18 mouse cellular contexts compared by ENCODE assay signal in the genomic region with DNA sequence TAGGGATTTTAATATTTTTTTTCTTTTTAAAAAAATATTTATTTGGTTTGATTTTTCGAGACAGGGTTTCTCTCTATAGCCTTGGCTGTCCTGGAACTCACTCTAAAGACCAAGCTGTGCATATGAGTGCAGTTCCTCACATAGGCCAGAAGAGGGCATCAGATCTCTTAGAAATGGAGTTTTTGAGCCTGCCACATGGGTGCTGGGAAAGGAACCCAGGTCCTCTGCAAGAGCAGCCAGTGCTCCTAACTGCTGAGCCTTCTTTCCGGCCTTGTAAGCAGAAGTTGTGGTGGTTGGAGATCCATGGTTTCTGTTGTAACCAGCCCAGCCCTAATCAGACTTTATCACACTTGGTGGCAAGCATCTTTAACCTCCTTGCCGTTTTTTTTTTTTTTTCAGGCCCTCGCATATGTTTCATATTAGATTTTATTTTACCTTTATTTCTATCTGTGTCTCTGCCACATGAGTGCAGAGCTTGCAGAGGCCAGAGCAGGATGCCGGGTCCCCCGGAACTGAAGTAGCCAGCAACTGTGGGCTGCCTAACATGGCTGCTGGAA. TPM values are rescaled to one million over a fixed set of nuclear protein-coding genes. Genes with fewer than 3 reads are reported as not detected.
DNase-seq lines count a peak whose midpoint lies in the region; ATAC-seq and TF ChIP-seq lines count a peak whose summit lies in the region.
"Had no signal": no experiment of that assay in that cellular context is flagged by ENCODE, and none has a peak within 500 bp of the region (broad histone marks: within the 10 kb centered on the region; RNA-seq: fewer than 3 reads in every experiment).

No protein-coding gene starts in this region.

- H3K9me3 ChIP-seq in forebrain, postnatal 0 days (ENCODE audit: low read length), result no peaks in the 10 kb centered on the region
- no peaks in the 10 kb centered on the region for H3K9me3 ChIP-seq in forebrain, embryonic 15.5 days
- no peaks in the 10 kb centered on the region for H3K9me3 ChIP-seq in liver, embryonic 14.5 days (ENCODE audit: control insufficient read depth, low read length)
- H3K9me3 ChIP-seq in liver, embryonic 11.5 days (ENCODE audit: control insufficient read depth, low read length), result no peaks in the 10 kb centered on the region
- no peaks in the 10 kb centered on the region for H3K9me3 ChIP-seq in ES-Bruce4 (replicated peaks; ENCODE audit: control insufficient read depth, insufficient read depth, low read length, poor library complexity, severe bottlenecking)
- H3K9me3 ChIP-seq in limb, embryonic 10.5 days (replicated peaks), result no peaks in the 10 kb centered on the region
- H3K9me3 ChIP-seq: embryonic facial prominence, embryonic 13.5 days; heart, embryonic 13.5 days; limb, embryonic 12.5 days had no signal

- no peaks in the 10 kb centered on the region for H3K4me1 ChIP-seq in forebrain, postnatal 0 days (ENCODE audit: insufficient read depth)
- no peaks in the 10 kb centered on the region for H3K4me1 ChIP-seq in forebrain, embryonic 15.5 days
- H3K4me1 ChIP-seq in liver, embryonic 14.5 days (replicated peaks; ENCODE audit: control insufficient read depth in 2 of 2, insufficient read depth in 2 of 2, low read length in 1 of 2), result no peaks in the 10 kb centered on the region
- H3K4me1 ChIP-seq in liver, embryonic 11.5 days (replicated peaks; ENCODE audit: control insufficient read depth, insufficient read depth, low read length), result no peaks in the 10 kb centered on the region
- no peaks in the 10 kb centered on the region for H3K4me1 ChIP-seq in ES-Bruce4 (ENCODE audit: control insufficient read depth, insufficient read depth, low read length)
- H3K4me1 ChIP-seq in limb, embryonic 10.5 days, result no peaks in the 10 kb centered on the region
- H3K4me1 ChIP-seq: heart, embryonic 13.5 days had no signal

- 94% methylated on average over 6 of the region's 6 CpGs for WGBS in forebrain, postnatal 0 days
- WGBS in forebrain, embryonic 15.5 days, result 97% methylated on average over 6 of the region's 6 CpGs
- 71% methylated on average over 6 of the region's 6 CpGs for WGBS in liver, embryonic 14.5 days (ENCODE audit: insufficient replicate concordance)
- 88% methylated on average over 6 of the region's 6 CpGs for WGBS in liver, embryonic 11.5 days
- WGBS in limb, embryonic 10.5 days, result 93% methylated on average over 6 of the region's 6 CpGs

- H3K27me3 ChIP-seq in forebrain, postnatal 0 days (ENCODE audit: insufficient read depth, low read length), result no peaks in the 10 kb centered on the region
- no peaks in the 10 kb centered on the region for H3K27me3 ChIP-seq in forebrain, embryonic 15.5 days
- H3K27me3 ChIP-seq in liver, embryonic 14.5 days (ENCODE audit: control insufficient read depth, insufficient read depth, low read length), result no peaks in the 10 kb centered on the region
- no peaks in the 10 kb centered on the region for H3K27me3 ChIP-seq in liver, embryonic 11.5 days (replicated peaks; ENCODE audit: control insufficient read depth, insufficient read depth, low read length)
- H3K27me3 ChIP-seq in ES-Bruce4 (ENCODE audit: control insufficient read depth, insufficient read depth, low read length, poor library complexity, severe bottlenecking), result no peaks in the 10 kb centered on the region
- H3K27me3 ChIP-seq in limb, embryonic 10.5 days (ENCODE audit: low read depth, poor library complexity, severe bottlenecking), result no peaks in the 10 kb centered on the region
- H3K27me3 ChIP-seq: embryonic facial prominence, embryonic 13.5 days; heart, embryonic 13.5 days; limb, embryonic 12.5 days had no signal

- TF ChIP-seq EP300 in liver, embryonic 14.5 days (IDR thresholded peaks at IDR 0.05; ENCODE audit: low read depth), result no peak
- no peak for TF ChIP-seq EP300 in ES-Bruce4 (IDR thresholded peaks at IDR 0.05; ENCODE audit: insufficient read depth, low read depth, low read length)

- no peak for DNase-seq in forebrain, postnatal 0 days
- no peak for DNase-seq in liver, embryonic 14.5 days (ENCODE audit: low read depth in 3 of 3, low spot score in 3 of 3)
- no peak for DNase-seq in liver, embryonic 11.5 days (ENCODE audit: low spot score)
- peak; percentile 9 for DNase-seq in induced T-regulatory cell, adult 2 months (ENCODE audit: low read depth)
- DNase-seq in adrenal gland, postnatal 14 days, result no peak
- DNase-seq in limb, embryonic 10.5 days (ENCODE audit: low spot score), result no peak
- DNase-seq: B cell, adult 2 months; cerebellum, adult 11 months; cerebellum, postnatal 36 days; kidney, adult 11 months; kidney, postnatal 4 days had no signal

- TF ChIP-seq POLR2A in ES-Bruce4 (IDR thresholded peaks at IDR 0.05; ENCODE audit: insufficient read depth, low read length), result no peak

- H3K27ac ChIP-seq in forebrain, postnatal 0 days (ENCODE audit: low read depth, low read length), result no peak overlapping the region
- no peak overlapping the region for H3K27ac ChIP-seq in forebrain, embryonic 15.5 days (replicated peaks)
- no peak overlapping the region for H3K27ac ChIP-seq in liver, embryonic 14.5 days
- no peak overlapping the region for H3K27ac ChIP-seq in liver, embryonic 11.5 days (ENCODE audit: low read depth, low read length)
- H3K27ac ChIP-seq in ES-Bruce4 (ENCODE audit: insufficient read depth, low read length), result no peak overlapping the region
- H3K27ac ChIP-seq in limb, embryonic 10.5 days, result no peak overlapping the region
- H3K27ac ChIP-seq: embryonic facial prominence, embryonic 13.5 days; heart, embryonic 13.5 days; limb, embryonic 12.5 days had no signal

- H3K4me3 ChIP-seq in forebrain, postnatal 0 days (ENCODE audit: low read depth, low read length), result no peak overlapping the region
- no peak overlapping the region for H3K4me3 ChIP-seq in forebrain, embryonic 15.5 days
- H3K4me3 ChIP-seq in liver, embryonic 14.5 days (ENCODE audit: insufficient read depth in 1 of 2, low read depth in 2 of 2, low read length in 2 of 2), result no peak overlapping the region
- H3K4me3 ChIP-seq in liver, embryonic 11.5 days (ENCODE audit: low read depth, low read length), result no peak overlapping the region
- H3K4me3 ChIP-seq in ES-Bruce4 (ENCODE audit: low read depth, low read length), result no peak overlapping the region
- H3K4me3 ChIP-seq in limb, embryonic 10.5 days, result no peak overlapping the region
- H3K4me3 ChIP-seq: embryonic facial prominence, embryonic 13.5 days; heart, embryonic 13.5 days; limb, embryonic 12.5 days had no signal

- H3K4me2 ChIP-seq in forebrain, postnatal 0 days (ENCODE audit: low read depth), result no peak overlapping the region
- H3K4me2 ChIP-seq in forebrain, embryonic 15.5 days (replicated peaks), result no peak overlapping the region
- H3K4me2 ChIP-seq in liver, embryonic 14.5 days (ENCODE audit: low read depth), result no peak overlapping the region
- no peak overlapping the region for H3K4me2 ChIP-seq in liver, embryonic 11.5 days
- H3K4me2 ChIP-seq: embryonic facial prominence, embryonic 13.5 days; heart, embryonic 13.5 days; limb, embryonic 12.5 days had no signal

- ATAC-seq in forebrain, postnatal 0 days, result no peak
- ATAC-seq in forebrain, embryonic 15.5 days (replicated peaks), result no peak
- no peak for ATAC-seq in liver, embryonic 14.5 days (ENCODE audit: insufficient read depth)
- ATAC-seq in liver, embryonic 11.5 days (replicated peaks; ENCODE audit: low FRiP score), result no peak

- H3K36me3 ChIP-seq in forebrain, postnatal 0 days (ENCODE audit: insufficient read depth), result no peaks in the 10 kb centered on the region
- no peaks in the 10 kb centered on the region for H3K36me3 ChIP-seq in forebrain, embryonic 15.5 days
- no peaks in the 10 kb centered on the region for H3K36me3 ChIP-seq in liver, embryonic 14.5 days (replicated peaks; ENCODE audit: control insufficient read depth, insufficient read depth, low read depth)
- no peaks in the 10 kb centered on the region for H3K36me3 ChIP-seq in liver, embryonic 11.5 days (ENCODE audit: control insufficient read depth, insufficient read depth, low read length)
- no peaks in the 10 kb centered on the region for H3K36me3 ChIP-seq in ES-Bruce4 (ENCODE audit: control insufficient read depth, insufficient read depth, low read length, poor library complexity, severe bottlenecking)
- H3K36me3 ChIP-seq in limb, embryonic 10.5 days, result peaks cover 53% of the 10 kb centered on the region
- H3K36me3 ChIP-seq: limb, embryonic 12.5 days had no signal

- H3K9ac ChIP-seq in forebrain, postnatal 0 days, result no peak overlapping the region
- no peak overlapping the region for H3K9ac ChIP-seq in forebrain, embryonic 15.5 days (replicated peaks)
- H3K9ac ChIP-seq in liver, embryonic 14.5 days (replicated peaks), result no peak overlapping the region
- H3K9ac ChIP-seq in liver, embryonic 11.5 days (ENCODE audit: low read depth, low read length), result no peak overlapping the region
- no peak overlapping the region for H3K9ac ChIP-seq in ES-Bruce4 (ENCODE audit: low read depth, poor library complexity, severe bottlenecking)
- H3K9ac ChIP-seq: embryonic facial prominence, embryonic 13.5 days; heart, embryonic 13.5 days; limb, embryonic 12.5 days had no signal

- 0 out of 2 replicates have a peak, but pooled peaks have one; percentile 24 for TF ChIP-seq CTCF in forebrain, postnatal 0 days (IDR thresholded peaks at IDR 0.05; ENCODE audit: low read depth)
- TF ChIP-seq CTCF in liver, embryonic 14.5 days (IDR thresholded peaks at IDR 0.05; ENCODE audit: low read depth), result peak; percentile 45
- TF ChIP-seq CTCF in ES-Bruce4 (IDR thresholded peaks at IDR 0.05; ENCODE audit: low read depth, low read length), result peak; percentile 43

RNA-seq across cellular contexts. Expression of a gene that starts 30.6 kb away (rescaled TPM):
- total RNA-seq in forebrain, postnatal 0 days (2014; rRNA removed), result 34.6 and 41.7 TPM in 2 replicates
- polyA plus RNA-seq in forebrain, postnatal 0 days (2015; fragmentation: Nextera tagmentation; extraction: Ambion mirVana), result 5.7 and 9.6 TPM in 2 replicates
- 14.8 and 15.4 TPM in 2 replicates for polyA plus RNA-seq in forebrain, embryonic 15.5 days (2015; fragmentation: Nextera tagmentation; extraction: Ambion mirVana)
- 0.09 TPM in 2 replicates for polyA plus RNA-seq in liver, embryonic 14.5 days (2012; rRNA removed)
- polyA plus RNA-seq in liver, embryonic 14.5 days (2014; fragmentation: Nextera tagmentation; extraction: Ambion mirVana), result 0.04 and 0.06 TPM in 2 replicates
- polyA plus RNA-seq in liver, embryonic 11.5 days (2014; fragmentation: Nextera tagmentation; extraction: Ambion mirVana), result 1.7 and 1.8 TPM in 2 replicates
- polyA plus RNA-seq in ES-Bruce4 (2011; ENCODE audit: insufficient read depth, insufficient read length, low read depth, missing spikeins), result 1.2 and 1.3 TPM in 2 replicates
- 3.0 and 3.4 TPM in 2 replicates for total RNA-seq in adrenal gland, postnatal 14 days (2021)
- 5.5 and 7.5 TPM in 2 replicates for polyA plus RNA-seq in limb, embryonic 10.5 days (2016; fragmentation: Nextera tagmentation; extraction: Ambion mirVana)
- total RNA-seq: hematopoietic stem cell, adult 5-6 weeks; megakaryocyte-erythroid progenitor cell, adult 5-6 weeks had no signal
